Mouse (Mus musculus) thymus, postnatal 0 days (tissue): Measurements from ENCODE around the gene Vmn1r52. TPM values are rescaled to one million over a fixed set of nuclear protein-coding genes. Genes with fewer than 3 reads are reported as not detected.
"Not testable (repeated sequence)": the region's sequence is repeated elsewhere in the genome, so short reads cannot be mapped to it uniquely, and the experiment has no call there.

ENCODE experiments used
- DNase-seq: peaks from one replicate; pipeline ENCODE4 v3.0.0-alpha.2; 2015; ENCODE audit warnings: low spot score
- polyA plus RNA-seq: library from polyadenylated mRNA; unstranded; fragments of >200 nt; fragmentation: Nextera tagmentation; extraction: Ambion mirVana; gene quantifications from 2 replicates; pipeline ENCODE4 v1.2.1, GENCODE M21; 2015

Vmn1r52 gene
- polyA plus RNA-seq = not detected in 2 replicates

GRCm38 (mm10) chr6:90174508-90174907, at the start of gene Vmn1r52:
Vmn1r52 (plus strand) TSS chr6:90174808.
- no peak for DNase-seq

GRCm38 (mm10) chr6:90160139-90160538, 14.5 kb upstream of the Vmn1r52 start:
- DNase-seq = no peak

GRCm38 (mm10) chr6:90202493-90202892, 27.9 kb downstream of the Vmn1r52 start, which contains the start of gene V1ra8:
V1ra8 (plus strand) TSS chr6:90202793.
- DNase-seq = not testable (repeated sequence)

- DNase-seq = no peak
Observed at GRCm38 (mm10) chr6:90224338-90224737, 49.7 kb downstream of the Vmn1r52 start, which contains the start of gene Vmn1r53. Vmn1r53 (minus strand) TSS chr6:90224438.

Other genes with a start within 250 kb of the Vmn1r52 start
- gene Vmn1r45, start 234.2 kb upstream of the Vmn1r52 start, polyA plus RNA-seq = not detected in 2 replicates
- not detected in 2 replicates for gene Vmn1r46, start 205.5 kb upstream of the Vmn1r52 start, polyA plus RNA-seq
- gene Vmn1r47, start 158.7 kb upstream of the Vmn1r52 start, polyA plus RNA-seq = not detected in 2 replicates
- gene Vmn1r48, start 138.0 kb upstream of the Vmn1r52 start, polyA plus RNA-seq = not detected in 2 replicates
- gene Vmn1r49, start 96.3 kb upstream of the Vmn1r52 start, polyA plus RNA-seq = not detected in 2 replicates
- not detected in 2 replicates for gene Vmn1r50, start 73.4 kb upstream of the Vmn1r52 start, polyA plus RNA-seq
- gene Vmn1r51, start 52.2 kb upstream of the Vmn1r52 start, polyA plus RNA-seq = not detected in 2 replicates
- not detected in 2 replicates for gene V1ra8, start 28.0 kb downstream of the Vmn1r52 start, polyA plus RNA-seq
- not detected in 2 replicates for gene Vmn1r53, start 49.6 kb downstream of the Vmn1r52 start, polyA plus RNA-seq
- gene Vmn1r54, start 71.5 kb downstream of the Vmn1r52 start, polyA plus RNA-seq = not detected in 2 replicates
- gene BC048671, start 126.4 kb downstream of the Vmn1r52 start, polyA plus RNA-seq = not detected in 2 replicates
- 0.13 TPM in 1 of 2 replicates, not detected in the other for gene Chst13, start 150.4 kb downstream of the Vmn1r52 start, polyA plus RNA-seq
- 0.05 TPM in 1 of 2 replicates, not detected in the other for gene Uroc1, start 158.5 kb downstream of the Vmn1r52 start, polyA plus RNA-seq
- gene Zxdc, start 194.7 kb downstream of the Vmn1r52 start, polyA plus RNA-seq = 7.2 and 8.1 TPM in 2 replicates